Mouse (Mus musculus) heart, embryonic 16.5 days (tissue): ENCODE measurements around the gene 4933405L10Rik. TPM values are rescaled to one million over a fixed set of nuclear protein-coding genes. Genes with fewer than 3 reads are reported as not detected.

Experiments used
- ATAC-seq: fragments of 200-750 bp; cut with Nextera tagmentation; replicated peaks from 2 replicates; pipeline ENCODE4 v1.8.0; 2017; ENCODE audit warnings: moderate number of reproducible peaks; ENCODE audit not compliant: insufficient read depth, low FRiP score; ENCODE audit errors: extremely low read depth
- H3K27ac ChIP-seq: fragments of 300-500 bp; sonication (generic); 2 replicates; pipeline ENCODE4 v1.5.1; 2014; ENCODE audit warnings: mild to moderate bottlenecking, low read length, control low read depth, moderate library complexity
- H3K27me3 ChIP-seq: fragments of 300-500 bp; sonication (generic); 2 replicates; pipeline ENCODE4 v1.6.1; 2014; ENCODE audit warnings: low read length, mixed read lengths; ENCODE audit not compliant: control insufficient read depth, insufficient read depth
- H3K36me3 ChIP-seq: fragments of 300-500 bp; sonication (generic); 2 replicates; pipeline ENCODE4 v1.6.1; 2014; ENCODE audit not compliant: control insufficient read depth, insufficient read depth
- H3K4me1 ChIP-seq: fragments of 300-500 bp; sonication (generic); 2 replicates; pipeline ENCODE4 v1.6.1; 2014; ENCODE audit warnings: low read length, mixed read lengths; ENCODE audit not compliant: control insufficient read depth, insufficient read depth
- H3K4me2 ChIP-seq: fragments of 300-500 bp; sonication (generic); 2 replicates; pipeline ENCODE4 v1.6.1; 2014; ENCODE audit warnings: low read depth, mild to moderate bottlenecking, control low read depth, low read length
- H3K4me3 ChIP-seq: fragments of 300-500 bp; sonication (generic); 2 replicates; pipeline ENCODE4 v1.5.1; 2014; ENCODE audit warnings: mild to moderate bottlenecking, control low read depth, low read length
- H3K9ac ChIP-seq: fragments of 300-500 bp; sonication (generic); 2 replicates; pipeline ENCODE4 v1.6.1; 2014; ENCODE audit warnings: low read length, control low read depth
- H3K9me3 ChIP-seq: fragments of 300-500 bp; sonication (generic); replicated peaks from 2 replicates; pipeline ENCODE4 v1.6.1; 2016; ENCODE audit warnings: low read length; ENCODE audit not compliant: control insufficient read depth
- WGBS: fragments of 180-500 bp; shearing (Covaris S2); extraction: QIAGEN DNeasy Blood & Tissue Kit; methylation state at CpG from one replicate; pipeline ENCODE4 v1.1.7; 2014; 5-methylcytosine and 5-hydroxymethylcytosine counted together
- polyA plus RNA-seq: library from polyadenylated mRNA; unstranded; fragments of >200 nt; fragmentation: Nextera tagmentation; extraction: Ambion mirVana; gene quantifications from 2 replicates; pipeline ENCODE4 v1.2.1, GENCODE M21; 2015

4933405L10Rik gene
- polyA plus RNA-seq, 1 experiment from 2014 or later, result not detected

DNA sequence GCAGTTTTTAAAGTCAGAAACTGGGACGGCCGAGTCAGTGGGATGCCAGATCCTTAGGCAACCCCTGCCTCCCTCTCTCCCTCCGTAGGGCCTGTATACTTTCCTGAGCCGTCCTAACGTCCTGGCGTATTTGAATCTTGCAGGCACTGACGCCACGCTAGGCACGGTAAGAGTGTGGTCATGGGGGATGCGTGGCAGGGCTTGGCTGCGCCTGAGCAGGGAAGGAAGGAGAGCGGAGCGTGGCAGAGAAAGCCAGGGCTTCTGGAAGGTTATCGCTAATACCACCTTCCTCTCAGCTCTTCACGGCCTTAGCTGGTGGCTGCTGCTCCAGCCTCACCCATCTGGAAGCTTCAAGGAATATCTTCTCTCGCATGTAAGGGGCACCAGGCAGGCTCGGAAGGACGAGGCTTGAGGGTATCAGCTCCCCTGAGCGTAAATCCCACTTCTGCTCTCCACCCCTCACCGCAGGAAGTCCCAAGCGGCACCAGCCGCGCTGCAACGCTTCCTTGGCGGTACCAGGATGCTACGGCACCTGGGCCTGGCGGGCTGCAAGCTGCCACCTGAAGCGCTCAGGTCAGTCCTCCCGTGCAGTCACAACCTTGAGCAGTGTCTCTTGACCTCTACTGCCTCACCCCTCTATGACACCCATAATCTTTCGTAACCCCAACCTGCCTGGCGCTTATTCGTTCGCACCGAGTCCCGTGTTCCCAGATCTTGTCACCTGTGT lies 18.0 kb upstream of the 4933405L10Rik start:
- no peak overlapping the region for H3K4me3 ChIP-seq
- peaks cover 7% of the 10 kb centered on the region for H3K4me1 ChIP-seq
- H3K27me3 ChIP-seq, result peaks cover 4% of the 10 kb centered on the region
- no peaks in the 10 kb centered on the region for H3K36me3 ChIP-seq
- WGBS, result 54% methylated on average over 35 of the region's 35 CpGs
- peaks cover 2% of the 10 kb centered on the region; the same call in 1 of the 2 replicates for H3K9me3 ChIP-seq
- no peak overlapping the region for H3K4me2 ChIP-seq
- H3K9ac ChIP-seq, result no peak overlapping the region
- no peak for ATAC-seq
- no peak overlapping the region for H3K27ac ChIP-seq

DNA sequence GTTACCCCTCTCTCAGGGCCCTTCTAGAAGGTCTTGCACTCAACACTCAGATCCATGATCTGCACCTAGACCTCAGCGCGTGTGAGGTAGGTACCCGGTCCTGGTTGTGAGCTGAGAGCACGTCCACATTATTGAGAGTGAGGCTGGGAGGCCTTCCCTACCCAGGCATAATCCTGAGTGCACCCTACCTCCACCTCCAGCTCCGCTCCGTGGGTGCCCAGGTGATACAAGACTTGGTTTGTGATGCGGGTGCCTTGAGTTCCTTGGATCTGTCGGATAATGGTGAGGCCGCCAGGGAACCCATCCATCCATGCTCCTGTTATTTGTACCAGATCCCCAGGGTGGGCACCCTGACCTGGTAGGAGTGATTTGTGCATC lies 17.5 kb upstream of the 4933405L10Rik start:
- Histone ChIP-seq H3K27ac (no peak overlapping the region), H3K4me3 (no peak overlapping the region), H3K36me3 (no peaks in the 10 kb centered on the region), H3K4me1 (peaks cover 7% of the 10 kb centered on the region), H3K9me3 (peaks cover 2% of the 10 kb centered on the region; the same call in 1 of the 2 replicates), H3K4me2 (no peak overlapping the region), H3K9ac (no peak overlapping the region), H3K27me3 (peaks cover 4% of the 10 kb centered on the region)
- 86% methylated on average over 9 of the region's 9 CpGs for WGBS
- ATAC-seq, result no peak

DNA sequence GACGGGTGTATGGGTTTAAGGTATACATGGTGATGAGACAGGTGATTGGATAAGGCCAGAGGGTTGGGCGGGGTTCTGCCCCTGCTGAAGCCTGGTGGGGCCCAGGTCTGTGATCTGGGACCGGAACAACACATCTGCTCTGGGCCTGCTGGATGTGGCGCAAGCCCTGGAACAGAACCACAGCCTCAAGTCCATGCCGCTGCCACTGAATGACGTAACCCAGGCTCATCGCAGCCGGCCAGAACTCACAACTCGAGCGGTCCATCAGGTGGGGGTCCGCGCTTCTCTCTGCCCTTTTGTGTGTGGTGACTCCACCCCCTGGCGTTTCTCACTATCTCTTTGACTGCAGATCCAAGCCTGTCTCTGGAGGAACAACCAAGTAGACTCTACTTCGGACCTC lies 16.5 kb upstream of the 4933405L10Rik start:
- Histone ChIP-seq H3K27ac (no peak overlapping the region), H3K36me3 (no peaks in the 10 kb centered on the region), H3K27me3 (peaks cover 4% of the 10 kb centered on the region), H3K4me2 (no peak overlapping the region), H3K9me3 (peaks cover 2% of the 10 kb centered on the region; the same call in 1 of the 2 replicates), H3K4me1 (peaks cover 4% of the 10 kb centered on the region; the same call in 1 of the 2 replicates), H3K9ac (no peak overlapping the region), H3K4me3 (no peak overlapping the region)
- 75% methylated on average over 14 of the region's 14 CpGs for WGBS
- no peak for ATAC-seq

DNA sequence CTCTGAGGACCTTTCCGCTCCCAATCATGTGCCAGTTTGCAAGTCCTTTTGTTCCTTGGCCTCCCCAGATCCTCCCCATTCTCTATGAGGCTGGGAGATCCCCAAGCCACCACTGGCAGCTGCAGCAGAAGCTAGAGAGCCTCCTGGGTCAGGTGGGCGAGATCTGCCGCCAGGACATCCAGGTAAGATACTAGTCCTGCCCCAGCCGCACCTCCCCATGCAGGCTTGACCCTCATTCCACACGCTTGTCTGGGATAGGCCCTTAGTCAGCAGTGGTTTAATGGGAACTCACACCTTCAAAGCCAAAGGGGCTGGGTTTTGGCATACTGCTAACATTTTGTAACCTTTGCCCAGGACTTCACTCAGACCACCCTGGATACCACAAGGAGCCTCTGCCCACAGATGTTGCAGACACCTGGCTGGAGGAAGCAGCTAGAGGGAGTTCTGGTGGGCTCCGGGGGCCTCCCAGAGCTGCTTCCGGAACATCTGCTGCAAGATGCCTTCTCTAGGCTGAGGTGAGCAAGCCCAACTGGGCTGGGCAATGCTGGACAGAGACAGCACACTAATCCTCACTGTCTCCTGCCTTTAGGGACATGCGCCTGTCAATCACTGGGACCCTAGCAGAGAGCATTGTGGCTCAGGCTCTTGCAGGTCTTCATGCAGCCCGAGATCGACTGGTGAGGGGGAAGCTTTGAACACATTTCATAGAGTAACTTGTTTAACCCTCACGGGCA lies 14.8 kb upstream of the 4933405L10Rik start:
- peaks cover 4% of the 10 kb centered on the region; the same call in 1 of the 2 replicates for H3K4me1 ChIP-seq
- no peaks in the 10 kb centered on the region for H3K36me3 ChIP-seq
- no peak overlapping the region for H3K4me2 ChIP-seq
- H3K9ac ChIP-seq, result no peak overlapping the region
- no peak overlapping the region for H3K27ac ChIP-seq
- peaks cover 2% of the 10 kb centered on the region; the same call in 1 of the 2 replicates for H3K9me3 ChIP-seq
- WGBS, result 90% methylated on average over 11 of the region's 11 CpGs
- no peak overlapping the region for H3K4me3 ChIP-seq
- H3K27me3 ChIP-seq, result peaks cover 4% of the 10 kb centered on the region
- ATAC-seq, result no peak

DNA sequence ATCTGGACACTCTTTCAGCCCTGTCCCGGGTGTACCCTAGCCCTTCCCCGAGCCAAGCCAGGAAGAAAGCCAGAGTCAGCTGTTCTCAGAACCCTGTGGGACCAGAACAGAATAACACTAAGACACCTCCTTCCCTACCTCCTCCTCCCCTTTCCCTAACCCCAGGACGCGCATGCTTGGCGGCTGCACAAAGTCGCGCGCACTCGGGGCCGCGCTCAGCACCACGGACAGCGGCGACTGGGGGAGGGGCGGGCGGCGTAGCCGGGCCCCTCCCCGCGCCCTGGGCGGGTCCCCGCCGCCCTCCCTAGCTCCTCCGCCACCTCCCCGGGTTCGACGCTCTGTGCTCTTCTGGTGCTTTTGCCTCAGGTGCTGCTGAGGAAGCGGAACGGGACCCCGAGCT lies 13.8 kb upstream of the 4933405L10Rik start:
- Histone ChIP-seq H3K36me3 (peaks cover 4% of the 10 kb centered on the region), H3K27ac (no peak overlapping the region), H3K9me3 (peaks cover 2% of the 10 kb centered on the region; the same call in 1 of the 2 replicates), H3K9ac (peak overlapping the region; percentile 49), H3K27me3 (peaks cover 4% of the 10 kb centered on the region), H3K4me2 (peak overlapping the region; percentile 94), H3K4me3 (peak overlapping the region; percentile 54), H3K4me1 (peaks cover 4% of the 10 kb centered on the region; the same call in 1 of the 2 replicates)
- peak; percentile 52 for ATAC-seq
- WGBS, result 4% methylated on average over 29 of the region's 30 CpGs

DNA sequence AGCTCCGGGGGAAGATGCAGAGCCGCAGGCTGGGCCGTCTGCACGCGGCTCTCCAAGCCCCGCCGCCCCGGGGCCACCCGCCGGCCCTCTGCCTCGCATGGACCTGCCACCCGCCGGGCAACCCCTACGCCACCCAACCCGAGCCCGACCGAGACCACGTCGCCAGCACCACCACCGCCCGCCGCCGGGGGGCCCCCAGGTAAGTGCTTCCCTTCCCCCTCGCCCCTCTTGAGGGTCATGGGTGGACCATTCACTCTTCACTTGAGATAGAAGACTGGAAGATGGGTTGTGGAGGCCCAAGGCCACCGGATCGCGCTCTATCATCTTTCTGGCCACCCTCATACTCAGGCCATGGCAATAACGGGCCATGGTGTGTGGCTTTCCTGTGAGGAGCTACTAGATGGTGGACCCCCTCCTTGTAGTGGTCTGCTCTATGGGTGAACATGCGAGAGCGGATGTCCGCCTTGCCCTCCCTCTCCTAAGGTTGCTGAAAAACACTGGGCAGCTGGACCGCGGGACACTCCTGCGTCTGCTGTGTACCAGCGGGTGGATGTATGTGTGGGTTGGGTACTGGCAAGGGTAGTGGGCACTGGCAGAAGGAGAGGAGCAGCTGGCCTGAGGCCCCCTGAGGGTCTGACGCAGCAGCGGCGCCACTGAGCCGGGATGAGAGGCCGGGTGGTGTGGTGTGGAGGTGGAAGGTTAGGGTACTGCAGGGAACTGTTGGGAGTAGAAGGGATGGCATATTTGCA lies 13.2 kb upstream of the 4933405L10Rik start:
- ATAC-seq, result 0 out of 2 replicates have a peak, but pooled peaks have one; percentile 7
- peaks cover 4% of the 10 kb centered on the region; the same call in 1 of the 2 replicates for H3K4me1 ChIP-seq
- 12% methylated on average over 40 of the region's 40 CpGs for WGBS
- H3K36me3 ChIP-seq, result peaks cover 6% of the 10 kb centered on the region
- peak overlapping the region; percentile 94 for H3K4me2 ChIP-seq
- peak overlapping the region; percentile 54 for H3K4me3 ChIP-seq
- no peak overlapping the region for H3K27ac ChIP-seq
- H3K9me3 ChIP-seq, result peaks cover 2% of the 10 kb centered on the region; the same call in 1 of the 2 replicates
- H3K9ac ChIP-seq, result peak overlapping the region; percentile 49
- H3K27me3 ChIP-seq, result peaks cover 4% of the 10 kb centered on the region

DNA sequence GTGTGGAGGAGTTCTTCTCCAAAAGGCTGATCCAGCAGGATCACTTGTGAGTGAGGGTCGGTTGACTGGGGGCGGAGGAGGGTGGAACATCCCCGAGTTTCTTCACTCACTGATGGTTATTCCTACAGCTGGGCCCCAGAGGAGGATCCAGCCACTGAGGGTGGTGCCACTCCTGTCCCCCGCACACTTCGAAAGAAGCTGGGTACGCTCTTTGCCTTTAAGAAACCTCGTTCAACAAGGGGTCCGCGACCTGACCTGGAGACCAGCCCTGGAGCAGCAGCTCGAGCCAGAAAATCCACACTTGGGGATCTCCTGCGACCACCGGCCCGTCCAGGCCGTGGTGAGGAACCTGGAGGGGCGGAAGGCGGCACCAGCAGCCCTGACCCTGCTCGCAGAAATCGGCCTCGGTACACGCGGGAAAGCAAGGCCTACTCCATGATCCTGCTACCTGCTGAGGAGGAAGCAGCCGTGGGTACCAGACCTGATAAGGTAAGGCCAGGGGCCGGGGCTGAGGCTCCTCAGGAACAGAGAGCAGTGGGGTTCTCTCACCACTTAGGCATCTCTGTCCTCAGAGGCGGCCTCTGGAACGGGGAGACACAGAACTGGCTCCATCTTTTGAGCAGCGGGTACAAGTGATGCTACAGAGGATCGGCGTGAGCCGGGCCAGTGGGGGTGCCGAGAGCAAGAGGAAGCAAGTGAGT lies 12.2 kb upstream of the 4933405L10Rik start:
- no peak overlapping the region for H3K4me3 ChIP-seq
- H3K9ac ChIP-seq, result no peak overlapping the region
- H3K36me3 ChIP-seq, result peaks cover 6% of the 10 kb centered on the region
- no peak overlapping the region for H3K4me2 ChIP-seq
- H3K9me3 ChIP-seq, result peaks cover 2% of the 10 kb centered on the region; the same call in 1 of the 2 replicates
- ATAC-seq, result no peak
- H3K27ac ChIP-seq, result no peak overlapping the region
- 72% methylated on average over 30 of the region's 30 CpGs for WGBS
- peaks cover 11% of the 10 kb centered on the region for H3K4me1 ChIP-seq
- H3K27me3 ChIP-seq, result peaks cover 4% of the 10 kb centered on the region; the same call in 1 of the 2 replicates

DNA sequence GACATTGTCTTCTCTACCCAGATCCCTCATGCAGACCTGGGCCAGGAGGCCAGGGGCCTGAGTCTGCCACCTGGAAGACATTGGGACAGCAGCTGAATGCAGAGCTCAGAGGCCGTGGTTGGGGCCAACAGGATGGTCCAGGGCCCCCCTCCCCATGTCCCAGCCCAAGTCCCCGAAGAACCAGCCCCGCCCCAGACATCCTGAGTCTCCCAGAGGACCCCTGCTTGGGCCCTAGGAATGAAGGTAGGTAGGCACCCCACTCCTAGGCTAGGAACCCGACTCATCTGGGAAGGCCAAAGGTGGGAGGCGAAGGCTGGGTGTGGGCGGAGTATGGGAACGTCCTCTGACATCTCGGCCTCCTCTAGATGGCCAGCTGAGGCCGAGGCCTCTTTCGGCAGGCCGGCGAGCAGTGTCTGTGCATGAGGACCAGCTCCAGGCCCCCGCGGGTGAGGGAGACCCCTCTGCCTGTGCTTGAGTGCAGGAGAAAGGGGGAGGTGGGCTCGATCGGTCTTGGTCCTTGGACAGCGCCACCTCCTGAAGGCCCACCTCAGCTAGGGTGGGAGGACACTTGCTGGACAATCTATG lies 10.2 kb upstream of the 4933405L10Rik start:
- H3K4me2 ChIP-seq, result no peak overlapping the region
- H3K4me1 ChIP-seq, result peaks cover 19% of the 10 kb centered on the region
- H3K4me3 ChIP-seq, result no peak overlapping the region
- WGBS, result 90% methylated on average over 17 of the region's 17 CpGs
- peaks cover 6% of the 10 kb centered on the region for H3K36me3 ChIP-seq
- H3K27me3 ChIP-seq, result peaks cover 4% of the 10 kb centered on the region; the same call in 1 of the 2 replicates
- ATAC-seq, result no peak
- no peak overlapping the region for H3K27ac ChIP-seq
- no peak overlapping the region for H3K9ac ChIP-seq
- H3K9me3 ChIP-seq, result peaks cover 2% of the 10 kb centered on the region; the same call in 1 of the 2 replicates
